In the genomic region with DNA sequence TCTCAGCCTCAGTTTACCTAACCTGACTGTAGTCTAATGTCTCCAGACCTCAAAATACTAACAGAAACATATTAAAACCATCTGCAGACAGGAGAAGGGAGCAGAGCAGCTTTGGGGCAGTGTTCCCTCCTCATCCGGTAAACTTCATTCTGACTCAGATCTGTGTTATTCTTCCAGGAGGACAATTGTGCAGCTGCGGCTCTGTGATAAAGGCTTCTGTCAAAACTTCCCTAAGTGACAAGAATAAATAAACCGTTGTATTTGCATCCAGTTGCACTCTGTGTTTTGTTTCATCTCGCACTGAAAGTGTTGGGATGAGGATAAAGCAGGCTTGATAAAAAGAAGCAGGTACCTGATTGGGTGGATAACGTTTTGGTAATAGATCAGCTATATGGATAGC, we compare ENCODE assay signal across 14 mouse cellular contexts.
"Had no signal": no experiment of that assay in that cellular context is flagged by ENCODE, and none has a peak within 500 bp of the region (broad histone marks: within the 10 kb centered on the region; RNA-seq: fewer than 3 reads in every experiment).

No protein-coding gene starts in this region.

- DNase-seq: lung, adult 18-20 months; lung, embryonic 14.5 days; lung, postnatal 10 days; lung, postnatal 4 days; midbrain, embryonic 14.5 days; retina, postnatal 1 day; right cerebral cortex, adult 18-20 months; right cerebral cortex, postnatal 25 days; right cerebral cortex, postnatal 4 days; spleen, adult 18-20 months; thymus, adult 2 months; thymus, postnatal 25 days; thymus, postnatal 4 days had no signal

- ATAC-seq: midbrain, embryonic 16.5 days had no signal
